In the genomic region with DNA sequence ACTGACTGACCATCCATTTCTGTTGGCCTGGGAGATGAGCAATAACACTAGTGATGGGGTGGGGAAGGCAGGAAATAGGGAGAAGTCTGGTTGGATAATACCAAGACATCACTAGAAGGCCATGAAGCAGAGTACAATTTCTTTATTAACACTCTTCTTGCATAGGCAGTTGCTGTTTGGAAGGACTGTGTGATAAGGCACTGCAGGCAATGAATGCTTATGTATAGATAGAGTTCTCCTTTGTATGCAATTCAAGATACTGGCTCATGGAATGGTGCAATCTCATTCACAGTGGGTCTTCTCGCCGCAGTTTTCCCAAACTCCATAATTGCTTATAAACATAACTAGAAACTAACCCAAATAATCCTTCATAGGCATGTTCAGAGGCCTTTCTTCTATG, we compare ENCODE assay signal across 23 mouse cellular contexts.
DNase-seq lines count a peak whose midpoint lies in the region; ATAC-seq and TF ChIP-seq lines count a peak whose summit lies in the region.
"Had no signal": no experiment of that assay in that cellular context is flagged by ENCODE, and none has a peak within 500 bp of the region (broad histone marks: within the 10 kb centered on the region; RNA-seq: fewer than 3 reads in every experiment).

No protein-coding gene starts in this region.

- no peak for TF ChIP-seq POLR2A in thymus, adult 2 months (IDR thresholded peaks at IDR 0.05; ENCODE audit: control insufficient read depth, extremely low read depth, insufficient read depth, low read length, poor library complexity)

- no peaks in the 10 kb centered on the region for H3K9me3 ChIP-seq in liver, embryonic 14.5 days (ENCODE audit: control insufficient read depth, low read length)
- no peaks in the 10 kb centered on the region for H3K9me3 ChIP-seq in liver, embryonic 12.5 days (replicated peaks)
- no peaks in the 10 kb centered on the region for H3K9me3 ChIP-seq in hindbrain, embryonic 12.5 days (replicated peaks)
- H3K9me3 ChIP-seq: embryonic facial prominence, embryonic 10.5 days; embryonic facial prominence, embryonic 12.5 days; forebrain, embryonic 13.5 days; forebrain, embryonic 15.5 days had no signal

- no peak overlapping the region for H3K4me2 ChIP-seq in liver, embryonic 14.5 days (ENCODE audit: low read depth)
- H3K4me2 ChIP-seq in liver, embryonic 12.5 days, result no peak overlapping the region
- H3K4me2 ChIP-seq in hindbrain, embryonic 12.5 days (replicated peaks), result no peak overlapping the region
- H3K4me2 ChIP-seq: embryonic facial prominence, embryonic 12.5 days; forebrain, embryonic 13.5 days; forebrain, embryonic 15.5 days had no signal

- no peaks in the 10 kb centered on the region for H3K36me3 ChIP-seq in liver, embryonic 14.5 days (replicated peaks; ENCODE audit: control insufficient read depth, insufficient read depth, low read depth)
- H3K36me3 ChIP-seq in liver, embryonic 12.5 days, result no peaks in the 10 kb centered on the region
- H3K36me3 ChIP-seq in thymus, adult 2 months (ENCODE audit: control insufficient read depth, insufficient read depth, low read length), result no peaks in the 10 kb centered on the region
- H3K36me3 ChIP-seq in hindbrain, embryonic 12.5 days, result no peaks in the 10 kb centered on the region
- H3K36me3 ChIP-seq: embryonic facial prominence, embryonic 10.5 days; embryonic facial prominence, embryonic 12.5 days; forebrain, embryonic 15.5 days had no signal

- ATAC-seq in liver, embryonic 14.5 days (ENCODE audit: insufficient read depth), result no peak
- ATAC-seq in liver, embryonic 12.5 days, result no peak; the same call in 1 of the 2 replicates
- ATAC-seq in megakaryocyte progenitor cell, adult 5-6 weeks (replicated peaks; ENCODE audit: poor library complexity), result 0 out of 2 replicates have a peak, but pooled peaks have one; percentile 23
- no peak for ATAC-seq in hindbrain, embryonic 12.5 days (ENCODE audit: low FRiP score)
- ATAC-seq: activated CD4-positive, CD25-positive, alpha-beta regulatory T cell, adult 4 months; CD4-positive, CD25-positive, alpha-beta regulatory T cell, adult 4 months; forebrain, embryonic 13.5 days; forebrain, embryonic 15.5 days; Patski had no signal

- H3K4me1 ChIP-seq in liver, embryonic 14.5 days (replicated peaks; ENCODE audit: control insufficient read depth in 2 of 2, insufficient read depth in 2 of 2, low read length in 1 of 2), result peaks cover 0 to 11% of the 10 kb centered on the region in 2 experiments; a peak in 2 of 4 replicates
- peaks cover 11% of the 10 kb centered on the region for H3K4me1 ChIP-seq in liver, embryonic 12.5 days
- no peaks in the 10 kb centered on the region for H3K4me1 ChIP-seq in thymus, adult 2 months (replicated peaks; ENCODE audit: control insufficient read depth, insufficient read depth, low read length)
- no peaks in the 10 kb centered on the region for H3K4me1 ChIP-seq in hindbrain, embryonic 12.5 days
- H3K4me1 ChIP-seq: embryonic facial prominence, embryonic 10.5 days; embryonic facial prominence, embryonic 12.5 days; forebrain, embryonic 13.5 days; forebrain, embryonic 15.5 days had no signal

- intact Hi-C loops in heart, postnatal 25 days (cut with DNase I), result no loop called here

- TF ChIP-seq CTCF in liver, embryonic 14.5 days (IDR thresholded peaks at IDR 0.05; ENCODE audit: low read depth), result no peak
- no peak for TF ChIP-seq CTCF in thymus, adult 2 months (IDR thresholded peaks at IDR 0.05; ENCODE audit: borderline replicate concordance, control insufficient read depth, extremely low read depth, insufficient read depth, low read length, poor library complexity)

- TF ChIP-seq EP300 in liver, embryonic 14.5 days (IDR thresholded peaks at IDR 0.05; ENCODE audit: low read depth), result peak; percentile 41; the same call in 1 of the 2 replicates

- WGBS in liver, embryonic 14.5 days (ENCODE audit: insufficient replicate concordance), result 38% methylated on average over 2 of the region's 2 CpGs
- WGBS in liver, embryonic 12.5 days (ENCODE audit: insufficient replicate concordance), result 49% methylated on average over 2 of the region's 2 CpGs
- 99% methylated on average over 2 of the region's 2 CpGs for WGBS in thymus, adult 2 months
- WGBS in hindbrain, embryonic 12.5 days, result 85% methylated on average over 2 of the region's 2 CpGs

- DNase-seq in heart, adult 11 months, result peak; percentile 7
- DNase-seq in heart, postnatal 25 days (ENCODE audit: low spot score), result no peak
- no peak for DNase-seq in liver, embryonic 14.5 days (ENCODE audit: low read depth in 3 of 3, low spot score in 3 of 3)
- no peak for DNase-seq in thymus, adult 2 months
- DNase-seq: adrenal gland, adult 8-10 months; adrenal gland, postnatal 14 days; adrenal gland, postnatal 36 days; B cell, adult 2 months; cerebellum, adult 11-12 months; cerebellum, adult 2 months; cerebellum, adult 9-10 months; cerebellum, postnatal 10 days; cerebellum, postnatal 25 days had no signal

- no peak overlapping the region for H3K9ac ChIP-seq in liver, embryonic 14.5 days (replicated peaks)
- H3K9ac ChIP-seq in liver, embryonic 12.5 days, result no peak overlapping the region
- H3K9ac ChIP-seq in hindbrain, embryonic 12.5 days, result no peak overlapping the region
- H3K9ac ChIP-seq: embryonic facial prominence, embryonic 12.5 days; forebrain, embryonic 13.5 days; forebrain, embryonic 15.5 days had no signal

- no peak overlapping the region for H3K4me3 ChIP-seq in liver, embryonic 14.5 days (ENCODE audit: insufficient read depth in 1 of 2, low read depth in 2 of 2, low read length in 2 of 2)
- no peak overlapping the region for H3K4me3 ChIP-seq in liver, embryonic 12.5 days
- H3K4me3 ChIP-seq in thymus, adult 2 months (ENCODE audit: control insufficient read depth, insufficient read depth, low read length), result no peak overlapping the region
- no peak overlapping the region for H3K4me3 ChIP-seq in hindbrain, embryonic 12.5 days
- H3K4me3 ChIP-seq: embryonic facial prominence, embryonic 10.5 days; embryonic facial prominence, embryonic 12.5 days; forebrain, embryonic 13.5 days; forebrain, embryonic 15.5 days had no signal

- H3K27me3 ChIP-seq in liver, embryonic 14.5 days (ENCODE audit: control insufficient read depth, insufficient read depth, low read length), result no peaks in the 10 kb centered on the region
- H3K27me3 ChIP-seq in liver, embryonic 12.5 days (replicated peaks), result no peaks in the 10 kb centered on the region
- H3K27me3 ChIP-seq in thymus, adult 2 months (ENCODE audit: control insufficient read depth, insufficient read depth, low read length), result no peaks in the 10 kb centered on the region
- no peaks in the 10 kb centered on the region for H3K27me3 ChIP-seq in hindbrain, embryonic 12.5 days
- H3K27me3 ChIP-seq: embryonic facial prominence, embryonic 12.5 days; forebrain, embryonic 13.5 days; forebrain, embryonic 15.5 days; Patski had no signal

- no peak overlapping the region for H3K27ac ChIP-seq in liver, embryonic 14.5 days
- no peak overlapping the region for H3K27ac ChIP-seq in liver, embryonic 12.5 days
- H3K27ac ChIP-seq in thymus, adult 2 months (ENCODE audit: control insufficient read depth, insufficient read depth, low read length), result no peak overlapping the region
- no peak overlapping the region for H3K27ac ChIP-seq in hindbrain, embryonic 12.5 days
- H3K27ac ChIP-seq: embryonic facial prominence, embryonic 10.5 days; embryonic facial prominence, embryonic 12.5 days; forebrain, embryonic 13.5 days; forebrain, embryonic 15.5 days had no signal
